Mouse (Mus musculus) heart, adult 2 months (tissue): ENCODE data around the gene Cep170b.

Experiments
- CTCF ChIP-seq: fragments of 200-600 bp; IDR thresholded peaks from 2 replicates; pipeline ENCODE4 v1.8.1; 2022; ENCODE audit warnings: antibody characterized with exemption, mild to moderate bottlenecking, moderate library complexity
- EP300 ChIP-seq: fragments of 200-500 bp; IDR thresholded peaks from 2 replicates; pipeline ENCODE4 v1.6.1; 2011; ENCODE audit warnings: low read depth, low read length, control low read depth; ENCODE audit not compliant: insufficient read depth
- POLR2A ChIP-seq: fragments of 200-500 bp; IDR thresholded peaks from 2 replicates; pipeline ENCODE4 v1.6.1; 2011; ENCODE audit warnings: mild to moderate bottlenecking, low read depth, low read length, control low read depth; ENCODE audit not compliant: insufficient read depth

DNA sequence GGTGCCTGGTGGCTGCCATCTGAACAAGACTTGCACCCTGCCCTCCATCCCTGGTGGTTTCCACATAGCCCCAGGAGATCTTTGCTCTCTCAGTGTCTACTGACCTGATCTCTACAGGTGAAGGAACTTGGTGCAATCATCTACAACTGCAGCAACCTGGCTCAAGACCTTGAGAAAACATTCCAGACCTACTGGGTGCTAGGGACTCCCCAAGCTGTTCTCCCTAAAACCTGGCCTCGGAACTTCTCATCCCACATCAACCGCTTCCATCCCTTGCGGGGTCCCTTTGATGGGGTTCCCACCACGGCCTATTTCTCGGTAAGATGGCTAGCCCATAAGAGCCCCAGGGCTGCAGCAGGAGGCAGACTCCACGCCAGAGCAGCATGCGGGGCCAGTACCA is 46.3 kb downstream of the Cep170b start:
- TF ChIP-seq POLR2A: no peak
- TF ChIP-seq CTCF: no peak
- no peak for TF ChIP-seq EP300
